Mouse (Mus musculus) midbrain, postnatal 0 days (tissue): ENCODE measurements around the gene Ralgps1. TPM values are rescaled to one million over a fixed set of nuclear protein-coding genes. Genes with fewer than 3 reads are reported as not detected.
A peak's percentile ranks its signal among the peaks of the same experiment; 100 is the strongest.

Experiments used
- ATAC-seq: fragments of 200-750 bp; cut with Nextera tagmentation; 2 replicates; pipeline ENCODE4 v1.8.0; 2017; ENCODE audit warnings: moderate number of reproducible peaks, mild to moderate bottlenecking, moderate TSS enrichment, moderate library complexity; ENCODE audit not compliant: low FRiP score
- DNase-seq: peaks from one replicate; pipeline ENCODE4 v3.0.0-alpha.2; 2015; ENCODE audit warnings: low spot score
- H3K27ac ChIP-seq: fragments of 300-500 bp; sonication (generic); 2 replicates; pipeline ENCODE4 v1.5.1; 2014; ENCODE audit warnings: low read depth, mild to moderate bottlenecking, low read length, mixed read lengths
- H3K27me3 ChIP-seq: fragments of 300-500 bp; sonication (generic); 2 replicates; pipeline ENCODE4 v1.6.1; 2014; ENCODE audit warnings: low read length, control low read depth, mixed read lengths; ENCODE audit not compliant: insufficient read depth
- H3K36me3 ChIP-seq: fragments of 300-500 bp; sonication (generic); 2 replicates; pipeline ENCODE4 v1.6.1; 2014; ENCODE audit warnings: low read length, control low read depth, mixed read lengths; ENCODE audit not compliant: insufficient read depth
- H3K4me1 ChIP-seq: fragments of 300-500 bp; sonication (generic); 2 replicates; pipeline ENCODE4 v1.6.1; 2014; ENCODE audit warnings: mild to moderate bottlenecking, control low read depth, antibody characterized with exemption, low read length, mixed read lengths; ENCODE audit not compliant: insufficient read depth
- H3K4me2 ChIP-seq: fragments of 300-500 bp; sonication (generic); 2 replicates; pipeline ENCODE4 v1.6.1; 2014; ENCODE audit warnings: low read depth, mild to moderate bottlenecking, low read length, mixed read lengths; ENCODE audit not compliant: poor library complexity, severe bottlenecking
- H3K4me3 ChIP-seq: fragments of 300-500 bp; sonication (generic); 2 replicates; pipeline ENCODE4 v1.5.1; 2014; ENCODE audit warnings: low read depth, mild to moderate bottlenecking, low read length, moderate library complexity
- H3K9ac ChIP-seq: fragments of 300-500 bp; sonication (generic); replicated peaks from 2 replicates; pipeline ENCODE4 v1.6.1; 2014; ENCODE audit warnings: mild to moderate bottlenecking, low read length, moderate library complexity, mixed read lengths; ENCODE audit not compliant: poor library complexity, severe bottlenecking
- H3K9me3 ChIP-seq: fragments of 300-500 bp; sonication (generic); 2 replicates; pipeline ENCODE4 v1.6.1; 2016; ENCODE audit warnings: low read length, control low read depth
- CTCF ChIP-seq: IDR thresholded peaks from 2 replicates; pipeline ENCODE4 v1.5.1; 2016; ENCODE audit warnings: antibody characterized with exemption, mild to moderate bottlenecking
- WGBS: fragments of 180-500 bp; shearing (Covaris S2); extraction: QIAGEN DNeasy Blood & Tissue Kit; methylation state at CpG from one replicate; pipeline ENCODE4 v1.1.7; 2014; 5-methylcytosine and 5-hydroxymethylcytosine counted together
- polyA plus RNA-seq: library from polyadenylated mRNA; unstranded; fragments of >200 nt; fragmentation: Nextera tagmentation; extraction: Ambion mirVana; gene quantifications from 2 replicates; pipeline ENCODE4 v1.2.1, GENCODE M21; 2015
- total RNA-seq: library from RNA; depleted of rRNA; stranded (reverse); fragments of >200 nt; gene quantifications from 2 replicates; pipeline ENCODE4 v1.2.3, GENCODE M21; 2014

The Ralgps1 gene
- total and polyA plus RNA-seq, 2 experiments from 2014 or later, result 26.4 to 74.6 TPM

DNA sequence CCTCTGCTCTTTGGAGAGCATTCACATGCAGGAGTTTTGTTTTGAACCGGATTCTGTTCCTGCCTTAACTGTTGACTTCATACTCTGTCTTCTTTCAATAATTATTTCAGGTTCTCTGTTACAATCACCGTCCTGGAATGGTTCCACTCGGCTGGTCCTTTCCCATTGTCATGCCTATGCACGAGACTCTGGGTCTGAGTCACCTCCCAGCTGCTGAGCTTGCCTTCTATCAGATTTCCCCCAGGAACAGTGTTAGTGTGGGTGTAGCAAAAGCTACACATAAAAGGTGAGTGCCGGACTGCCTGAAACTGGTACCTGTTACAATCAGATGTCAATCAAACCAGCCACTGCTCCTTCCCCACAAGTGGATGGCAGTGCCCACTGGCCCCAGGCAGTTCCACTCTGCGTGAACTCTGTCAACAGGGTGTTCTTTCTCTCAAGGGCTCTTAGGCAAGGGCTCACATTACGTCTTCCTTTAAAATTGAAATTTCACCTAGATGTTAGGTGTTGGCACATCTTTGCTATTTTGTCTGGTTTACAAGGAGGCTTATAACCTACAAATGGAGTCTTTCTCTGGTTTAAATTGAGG lies 13.9 kb downstream of the Ralgps1 start:
- Histone ChIP-seq H3K9me3 (no peaks in the 10 kb centered on the region), H3K4me3 (no peak overlapping the region), H3K36me3 (0 out of 2 replicates have a peak, but pooled peaks cover 3% of the 10 kb centered on the region), H3K4me2 (no peak overlapping the region), H3K9ac (no peak overlapping the region), H3K27ac (no peak overlapping the region), H3K27me3 (no peaks in the 10 kb centered on the region), H3K4me1 (peaks cover 4% of the 10 kb centered on the region; the same call in 1 of the 2 replicates)
- 79% methylated on average over 7 of the region's 7 CpGs for WGBS
- DNase-seq, result no peak
- no peak for TF ChIP-seq CTCF
- ATAC-seq, result no peak

DNA sequence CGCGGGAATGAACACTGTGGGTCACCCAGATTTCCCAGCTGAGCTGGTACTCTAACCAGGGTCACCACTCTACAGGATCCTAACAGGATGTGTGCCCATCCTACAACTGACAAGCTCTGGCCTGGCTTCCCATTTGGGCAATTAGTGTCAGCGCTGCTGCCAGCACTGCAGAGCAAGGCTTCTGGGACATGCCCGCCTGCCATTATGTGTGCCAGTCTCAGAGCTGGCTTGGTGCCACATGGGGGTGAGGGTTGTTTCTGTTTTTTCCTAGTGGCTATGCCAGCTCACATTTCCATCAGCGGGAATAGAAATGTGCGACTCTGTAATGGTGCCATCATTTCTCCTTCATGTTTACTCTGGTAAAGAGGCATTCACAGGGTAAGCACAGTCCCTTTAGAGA lies 15.7 kb downstream of the Ralgps1 start:
- Histone ChIP-seq H3K4me1 (peaks cover 3% of the 10 kb centered on the region; the same call in 1 of the 2 replicates), H3K4me2 (no peak overlapping the region), H3K4me3 (no peak overlapping the region), H3K9me3 (no peaks in the 10 kb centered on the region), H3K36me3 (0 out of 2 replicates have a peak, but pooled peaks cover 3% of the 10 kb centered on the region), H3K27me3 (no peaks in the 10 kb centered on the region), H3K27ac (no peak overlapping the region), H3K9ac (no peak overlapping the region)
- ATAC-seq (no peak; the same call in 1 of the 2 replicates), DNase-seq (peak; percentile 90)
- TF ChIP-seq CTCF, result no peak
- 69% methylated on average over 6 of the region's 6 CpGs for WGBS

DNA sequence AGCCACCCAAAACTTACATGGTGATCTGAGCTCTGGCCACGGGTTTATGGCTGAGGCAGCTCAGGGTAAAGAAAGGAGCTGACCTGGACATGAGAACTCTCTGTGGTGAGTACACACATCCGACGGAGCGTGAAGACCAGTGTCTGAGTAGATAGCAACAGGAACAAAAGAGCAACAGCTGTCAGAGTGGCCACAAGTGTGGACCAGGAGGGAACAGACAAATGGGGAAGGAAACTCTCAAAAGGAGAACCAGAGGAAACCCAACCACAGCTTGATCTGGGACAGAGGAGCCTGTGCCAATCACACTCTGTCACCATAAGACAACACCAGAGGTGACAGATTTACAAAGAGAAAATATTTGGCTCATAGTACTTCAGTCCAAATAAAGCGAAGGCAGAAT lies 17.9 kb downstream of the Ralgps1 start:
- 61% methylated on average over 5 of the region's 5 CpGs for WGBS
- Histone ChIP-seq H3K4me3 (no peak overlapping the region), H3K4me1 (no peaks in the 10 kb centered on the region; the same call in 1 of the 2 replicates), H3K36me3 (no peaks in the 10 kb centered on the region), H3K27me3 (no peaks in the 10 kb centered on the region), H3K4me2 (no peak overlapping the region), H3K27ac (no peak overlapping the region), H3K9me3 (no peaks in the 10 kb centered on the region), H3K9ac (no peak overlapping the region)
- no peak for ATAC-seq
- TF ChIP-seq CTCF, result no peak
- no peak for DNase-seq

DNA sequence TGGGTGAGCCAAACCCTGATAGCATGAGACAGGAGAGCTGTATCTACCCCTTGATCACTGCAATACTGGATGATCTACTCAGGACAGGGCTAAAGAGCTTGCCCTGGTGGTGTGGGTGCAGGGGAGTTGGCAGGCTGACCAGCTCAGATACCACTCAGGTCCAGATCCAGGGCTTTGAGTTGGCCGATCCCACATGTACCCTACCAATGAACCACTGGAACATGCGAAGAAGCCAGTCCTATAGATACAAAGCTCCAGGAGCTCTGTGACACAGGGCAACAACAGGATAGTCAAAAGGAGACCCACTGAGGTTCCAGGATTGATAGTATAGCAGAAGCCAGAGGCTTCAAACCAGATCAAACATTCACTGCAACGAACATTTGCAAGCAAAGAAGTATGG lies 19.8 kb downstream of the Ralgps1 start:
- no peaks in the 10 kb centered on the region for H3K36me3 ChIP-seq
- H3K4me3 ChIP-seq, result no peak overlapping the region
- H3K4me1 ChIP-seq, result no peaks in the 10 kb centered on the region; the same call in 1 of the 2 replicates
- 86% methylated on average over 3 of the region's 3 CpGs for WGBS
- ATAC-seq (no peak), DNase-seq (no peak)
- no peak overlapping the region for H3K9ac ChIP-seq
- no peaks in the 10 kb centered on the region for H3K9me3 ChIP-seq
- no peak for TF ChIP-seq CTCF
- no peak overlapping the region for H3K27ac ChIP-seq
- no peak overlapping the region for H3K4me2 ChIP-seq
- H3K27me3 ChIP-seq, result no peaks in the 10 kb centered on the region

DNA sequence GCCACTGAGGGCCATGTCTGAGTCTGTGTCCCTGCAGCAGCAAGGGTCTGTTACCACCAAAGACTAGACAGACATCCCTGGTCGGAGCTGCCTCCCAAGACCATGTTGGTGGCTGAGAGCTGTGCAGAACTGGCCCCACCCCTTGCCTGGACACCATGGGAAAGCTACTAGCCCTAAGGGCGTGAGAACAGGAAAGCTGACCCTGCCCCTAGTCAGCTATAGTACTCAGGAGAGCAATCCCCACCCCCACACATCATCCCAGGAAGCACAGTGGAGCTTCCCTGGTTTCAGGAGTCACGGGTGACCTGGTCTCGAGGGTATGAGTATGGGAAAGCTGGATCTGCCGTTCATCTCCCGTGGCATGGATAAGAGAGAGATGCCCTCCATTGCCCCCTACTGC lies 20.4 kb downstream of the Ralgps1 start:
- no peaks in the 10 kb centered on the region for H3K27me3 ChIP-seq
- H3K4me3 ChIP-seq, result no peak overlapping the region
- no peaks in the 10 kb centered on the region for H3K36me3 ChIP-seq
- no peak overlapping the region for H3K4me2 ChIP-seq
- H3K27ac ChIP-seq, result no peak overlapping the region
- ATAC-seq (no peak), DNase-seq (no peak)
- no peaks in the 10 kb centered on the region; the same call in 1 of the 2 replicates for H3K4me1 ChIP-seq
- H3K9ac ChIP-seq, result no peak overlapping the region
- WGBS, result 77% methylated on average over 6 of the region's 6 CpGs
- no peak for TF ChIP-seq CTCF
- H3K9me3 ChIP-seq, result no peaks in the 10 kb centered on the region

DNA sequence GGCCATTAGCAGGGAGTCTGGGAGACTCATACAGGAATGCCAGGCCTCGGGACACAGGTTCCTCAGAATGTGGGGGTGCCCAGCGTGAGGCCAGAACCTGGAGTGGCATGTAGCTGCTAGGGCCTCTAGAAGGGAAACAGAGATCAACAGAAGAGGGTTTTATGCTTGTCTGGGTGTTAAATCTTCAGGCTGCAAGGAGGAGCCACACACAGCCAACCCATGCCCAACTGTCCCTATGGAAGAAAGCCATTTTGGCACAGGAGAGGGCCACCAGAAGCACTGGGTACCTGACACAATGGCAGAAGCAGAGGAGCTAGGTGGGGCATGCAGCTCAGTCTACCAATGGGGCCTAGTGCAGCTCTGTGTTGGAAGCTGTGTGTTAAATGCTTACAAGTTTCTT lies 21.7 kb downstream of the Ralgps1 start:
- no peak for DNase-seq
- no peaks in the 10 kb centered on the region for H3K27me3 ChIP-seq
- no peaks in the 10 kb centered on the region for H3K9me3 ChIP-seq
- H3K9ac ChIP-seq, result no peak overlapping the region
- no peak for ATAC-seq
- no peaks in the 10 kb centered on the region for H3K36me3 ChIP-seq
- no peak overlapping the region for H3K4me2 ChIP-seq
- H3K27ac ChIP-seq, result no peak overlapping the region
- no peak overlapping the region for H3K4me3 ChIP-seq
- TF ChIP-seq CTCF, result no peak
- H3K4me1 ChIP-seq, result peaks cover 3% of the 10 kb centered on the region; the same call in 1 of the 2 replicates
- WGBS, result 43% methylated on average over 2 of the region's 2 CpGs
